Mouse (Mus musculus) heart, embryonic 10.5 days (tissue): Measurements from ENCODE around the gene Slc44a1. TPM values are rescaled to one million over a fixed set of nuclear protein-coding genes. Genes with fewer than 3 reads are reported as not detected.

Experiments used
- DNase-seq: peaks from one replicate; pipeline ENCODE4 v3.0.0-alpha.2; 2017; ENCODE audit warnings: low spot score
- H3K27ac ChIP-seq: fragments of 300-500 bp; sonication (generic); 2 replicates; pipeline ENCODE4 v1.5.1; 2016; ENCODE audit warnings: mild to moderate bottlenecking
- H3K27me3 ChIP-seq: fragments of 300-500 bp; sonication (generic); 2 replicates; pipeline ENCODE4 v1.6.1; 2016; ENCODE audit warnings: mild to moderate bottlenecking; ENCODE audit not compliant: poor library complexity, insufficient read depth, severe bottlenecking
- H3K36me3 ChIP-seq: fragments of 300-500 bp; sonication (generic); 2 replicates; pipeline ENCODE4 v1.6.1; 2016; ENCODE audit warnings: mild to moderate bottlenecking, moderate library complexity
- H3K4me1 ChIP-seq: fragments of 300-500 bp; sonication (generic); 2 replicates; pipeline ENCODE4 v1.6.1; 2016; ENCODE audit warnings: mild to moderate bottlenecking
- H3K4me3 ChIP-seq: fragments of 300-500 bp; sonication (generic); 2 replicates; pipeline ENCODE4 v1.5.1; 2016; ENCODE audit warnings: mild to moderate bottlenecking, moderate library complexity
- H3K9me3 ChIP-seq: fragments of 300-500 bp; sonication (generic); 2 replicates; pipeline ENCODE4 v1.6.1; 2016; ENCODE audit warnings: mild to moderate bottlenecking, moderate library complexity
- WGBS: fragments of 180-500 bp; shearing (Covaris S2); methylation state at CpG from one replicate; pipeline ENCODE4 v1.1.7; 2016; 5-methylcytosine and 5-hydroxymethylcytosine counted together
- polyA plus RNA-seq: library from polyadenylated mRNA; unstranded; fragments of >200 nt; fragmentation: Nextera tagmentation; extraction: Ambion mirVana; gene quantifications from 2 replicates; pipeline ENCODE4 v1.2.1, GENCODE M21; 2016

The Slc44a1 gene
- polyA plus RNA-seq, 1 experiment from 2014 or later, result 15.9 TPM

- no peak for DNase-seq
- Histone ChIP-seq H3K27me3 (no peaks in the 10 kb centered on the region), H3K4me1 (no peaks in the 10 kb centered on the region; the same call in 1 of the 2 replicates), H3K36me3 (peaks cover 8% of the 10 kb centered on the region), H3K9me3 (no peaks in the 10 kb centered on the region), H3K27ac (no peak overlapping the region), H3K4me3 (no peak overlapping the region)
- 53% methylated on average over 7 of the region's 7 CpGs for WGBS
These were observed 198.4 kb downstream of the Slc44a1 start for GRCm38 (mm10) chr4:53638549-53639123.

GRCm38 (mm10) chr4:53658029-53658428 lies 217.8 kb downstream of the Slc44a1 start:
- Histone ChIP-seq H3K36me3 (peaks cover 17% of the 10 kb centered on the region), H3K9me3 (no peaks in the 10 kb centered on the region), H3K27me3 (no peaks in the 10 kb centered on the region), H3K4me1 (peaks cover 8% of the 10 kb centered on the region), H3K4me3 (no peak overlapping the region), H3K27ac (no peak overlapping the region)
- 71% methylated on average over 3 of the region's 3 CpGs for WGBS
- no peak for DNase-seq

GRCm38 (mm10) chr4:53660711-53661110 lies 220.5 kb downstream of the Slc44a1 start:
- Histone ChIP-seq H3K4me1 (peaks cover 8% of the 10 kb centered on the region), H3K27me3 (no peaks in the 10 kb centered on the region), H3K36me3 (peaks cover 10% of the 10 kb centered on the region; the same call in 1 of the 2 replicates), H3K27ac (no peak overlapping the region), H3K4me3 (no peak overlapping the region), H3K9me3 (no peaks in the 10 kb centered on the region)
- DNase-seq, result no peak

Other genes starting within 250 kb of the Slc44a1 start
- 11.4 and 12.3 TPM in 2 replicates for gene Fsd1l, start 191.1 kb downstream of the Slc44a1 start, polyA plus RNA-seq